Mouse (Mus musculus) left cerebral cortex, postnatal 4 days (tissue): ENCODE results near the gene Zswim7. TPM values are rescaled to one million over a fixed set of nuclear protein-coding genes. Genes with fewer than 3 reads are reported as not detected.
"Not testable (repeated sequence)": the region's sequence is repeated elsewhere in the genome, so short reads cannot be mapped to it uniquely, and the experiment has no call there.

ENCODE experiments used
- DNase-seq: peaks from one replicate; pipeline ENCODE4 v3.0.0-alpha.2; 2022
- intact Hi-C: fragments of 180-260 bp; cut with DNase I; formaldehyde crosslinking; loops from one replicate; pipeline ENCODE4 v1.15.1; 2025
- total RNA-seq, 2 experiments: library from RNA; stranded (reverse); gene quantifications; 2 replicates each; pipeline ENCODE4 v1.2.3; 2021

The Zswim7 gene
- total RNA-seq, result 1 to 10 TPM; 6.4 to 8.7 TPM

DNA sequence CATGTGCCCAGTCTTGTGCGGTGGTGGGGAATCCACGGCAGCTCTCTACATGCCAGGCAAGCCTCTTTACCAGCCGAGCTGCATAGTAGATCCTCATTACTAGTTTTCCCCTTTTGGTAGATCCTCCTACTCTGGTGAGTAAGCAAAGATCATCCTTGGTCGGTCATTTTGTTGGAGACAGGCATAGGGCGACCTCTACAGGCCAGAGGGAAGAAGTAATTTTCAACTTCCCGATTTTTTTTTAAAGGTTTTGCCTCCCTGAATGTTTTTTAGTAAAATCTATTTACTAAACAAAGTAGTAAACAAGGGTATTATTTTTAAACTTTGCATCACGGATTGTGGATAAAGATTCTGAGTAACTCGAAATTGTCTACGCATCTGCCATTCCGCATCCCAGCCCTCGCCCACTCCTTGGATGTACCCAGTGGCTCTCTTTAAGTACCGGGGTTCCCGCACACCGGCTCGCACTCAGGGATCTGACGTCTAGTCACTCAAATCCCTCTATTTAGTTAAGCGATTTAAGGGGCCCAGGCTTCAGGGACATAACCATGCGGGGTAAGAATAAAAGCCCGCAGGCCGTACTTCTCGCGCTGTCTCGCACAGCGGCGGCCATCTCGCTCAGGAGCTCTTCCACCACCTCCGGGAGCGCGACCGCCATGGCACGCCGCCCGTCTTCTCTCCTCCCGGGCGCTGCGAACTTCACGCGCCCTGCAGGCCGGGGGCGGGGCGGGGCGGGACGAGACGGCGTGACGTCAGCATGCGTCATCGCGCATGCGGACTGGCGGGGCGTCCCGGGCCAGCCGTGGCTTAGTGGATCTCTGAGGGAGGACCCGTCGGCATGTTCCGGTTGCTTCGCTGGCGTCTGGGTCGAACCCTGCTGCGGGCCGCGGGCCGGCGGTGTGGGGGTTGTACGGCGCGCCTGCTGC lies at the start of gene Zswim7, which contains the start of gene Ttc19:
Gene Zswim7, minus strand, starts transcription at position 701 of the 926 bp plus-strand sequence.
Gene Ttc19, plus strand, starts transcription at position 799 of the 926 bp plus-strand sequence.
- intact Hi-C loops, result no loop called here
- DNase-seq, result peak; percentile 96

DNA sequence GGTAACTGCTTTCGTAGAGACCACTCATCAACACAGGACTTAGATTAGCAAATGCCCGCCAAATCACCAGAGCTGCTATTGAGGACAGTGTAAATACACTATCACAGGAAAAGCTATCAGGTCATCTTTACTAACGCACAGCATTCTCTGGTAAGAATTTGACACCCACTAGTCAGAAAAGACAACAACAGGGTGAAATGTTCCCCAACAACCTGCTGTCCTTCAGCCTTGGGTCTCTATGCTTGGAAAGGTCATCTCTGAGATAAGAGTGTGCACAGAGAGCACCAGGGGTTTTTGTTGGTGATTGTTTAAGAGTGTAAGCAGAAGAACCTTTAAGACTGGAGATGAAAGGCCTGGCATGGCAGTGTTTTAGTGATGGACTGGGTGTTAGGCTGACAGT lies 42.5 kb upstream of the Zswim7 start:
- intact Hi-C loops, result no loop called here
- DNase-seq, result no peak

DNA sequence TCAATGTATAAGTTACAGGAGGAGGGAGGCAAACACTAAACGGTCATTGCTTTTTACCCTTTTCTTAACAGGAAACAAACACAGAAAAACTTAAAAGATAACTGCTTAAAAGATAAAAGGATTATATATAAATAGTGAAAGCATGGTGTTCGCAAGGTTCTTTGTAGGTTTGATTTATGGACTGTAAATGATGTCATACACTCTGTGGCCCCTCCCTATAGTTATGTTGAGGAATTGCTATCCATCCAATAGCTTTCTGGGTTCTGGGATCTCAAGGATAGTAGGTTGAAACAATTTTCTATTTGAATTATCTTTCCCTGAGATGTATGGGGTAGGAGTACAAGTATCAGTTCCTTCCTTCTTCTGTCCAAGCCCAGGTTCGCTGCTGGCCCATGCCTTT lies 38.9 kb upstream of the Zswim7 start:
- DNase-seq, result no peak
- intact Hi-C loops, result no loop called here

DNA sequence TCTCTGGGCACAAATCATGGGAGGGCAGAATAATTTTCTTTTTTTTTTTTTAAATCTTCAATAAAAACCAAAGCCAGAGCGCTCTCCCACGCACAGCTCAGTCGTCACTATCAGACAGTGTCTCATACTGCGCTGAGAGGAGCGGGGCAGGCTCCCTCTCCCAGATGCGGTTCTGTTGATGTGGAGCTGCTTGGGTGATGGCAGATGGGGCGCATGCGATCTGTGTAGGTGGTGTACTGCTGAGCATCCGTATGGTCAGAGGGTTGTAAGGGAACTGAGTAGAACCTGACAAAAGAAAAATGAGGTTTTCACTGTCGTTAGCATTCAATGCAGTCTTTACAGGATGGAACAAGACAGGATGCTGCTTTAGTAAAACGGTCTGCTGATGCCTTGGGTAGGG lies 36.6 kb upstream of the Zswim7 start:
- no peak for DNase-seq
- intact Hi-C loops, result loop anchor here (10.0 kb wide), 1 partner anchor 523 kb away; no protein-coding TSS in a partner anchor

DNA sequence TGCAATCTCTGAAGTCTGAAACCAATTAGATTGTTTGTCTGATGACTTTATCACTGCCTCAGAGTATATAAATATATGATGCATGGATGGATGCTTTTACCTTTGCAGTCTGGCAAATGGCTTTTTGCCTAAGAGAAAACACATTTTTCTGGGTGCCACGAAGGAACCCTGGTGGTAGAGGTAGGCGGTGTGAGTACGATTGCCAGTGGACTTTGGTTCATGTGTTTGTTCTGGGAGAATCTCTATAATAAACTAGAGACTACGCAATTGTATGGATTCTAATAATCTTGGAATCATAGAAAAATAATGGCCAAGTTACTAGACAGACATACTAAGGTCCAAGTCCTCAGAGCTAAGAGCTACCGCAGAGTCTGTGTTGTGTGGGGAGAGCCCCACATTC lies 33.8 kb upstream of the Zswim7 start:
- DNase-seq, result no peak
- intact Hi-C loops, result loop anchor here (10.0 kb wide), 1 partner anchor 520 kb away; no protein-coding TSS in a partner anchor

DNA sequence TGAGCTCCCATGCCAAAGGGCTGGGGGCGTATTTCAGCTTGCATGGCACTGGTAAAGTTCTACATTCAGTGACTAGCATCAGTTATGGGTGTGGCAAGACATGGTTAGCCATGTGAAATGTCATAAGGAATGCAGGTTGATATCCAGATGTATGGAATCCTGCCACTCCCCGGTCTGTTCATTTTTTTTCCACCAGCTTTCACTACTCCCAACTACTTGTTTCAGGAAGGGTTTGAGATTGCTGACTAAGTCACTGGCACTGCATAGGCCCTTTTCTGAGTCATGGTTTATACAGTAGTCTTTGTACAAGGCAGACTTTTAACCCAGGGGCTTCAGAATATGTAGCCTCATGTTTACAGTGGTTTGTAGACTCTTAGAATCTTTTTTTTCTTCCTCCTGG lies 28.1 kb upstream of the Zswim7 start:
- no peak for DNase-seq
- intact Hi-C loops, result no loop called here

DNA sequence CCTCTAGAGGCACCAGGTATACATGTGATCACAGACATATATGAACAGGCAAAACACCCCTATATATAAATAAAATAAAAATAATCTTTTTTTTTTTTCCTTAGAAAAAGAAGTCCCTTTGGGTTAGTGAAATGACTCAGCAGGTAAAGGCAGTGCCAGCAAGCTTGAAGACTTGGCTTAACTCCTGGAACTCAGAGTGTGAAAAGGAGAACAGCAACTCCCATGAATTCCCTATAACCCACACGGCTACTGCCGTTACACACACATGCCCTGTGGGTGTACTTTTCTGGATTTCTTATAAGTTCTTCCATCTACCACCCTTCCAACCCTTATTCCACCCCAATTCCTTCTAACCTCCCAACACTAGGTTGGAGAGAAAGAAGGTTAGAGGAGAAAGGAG lies 24.7 kb upstream of the Zswim7 start:
- intact Hi-C loops, result no loop called here
- no peak for DNase-seq

DNA sequence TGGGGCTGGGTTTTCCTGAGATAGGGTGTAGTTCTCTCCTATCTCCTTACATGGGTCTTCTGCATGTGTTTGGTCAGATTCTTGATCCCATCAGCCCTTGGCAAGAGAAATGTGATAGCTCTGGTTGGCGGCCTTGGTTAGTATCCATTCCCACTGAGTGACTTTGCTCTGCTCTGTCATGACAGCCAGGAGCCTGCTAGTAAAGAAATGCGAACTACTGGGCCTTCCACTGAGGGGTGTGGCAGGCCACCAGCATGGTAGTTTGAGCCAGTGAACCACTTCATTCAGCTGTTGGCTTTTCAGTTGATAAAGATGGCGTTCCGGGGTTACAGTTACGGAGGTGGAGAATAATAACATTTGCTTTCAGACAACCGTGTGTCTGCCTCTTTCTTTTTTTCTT lies 17.7 kb upstream of the Zswim7 start:
- intact Hi-C loops, result no loop called here
- DNase-seq, result no peak

DNA sequence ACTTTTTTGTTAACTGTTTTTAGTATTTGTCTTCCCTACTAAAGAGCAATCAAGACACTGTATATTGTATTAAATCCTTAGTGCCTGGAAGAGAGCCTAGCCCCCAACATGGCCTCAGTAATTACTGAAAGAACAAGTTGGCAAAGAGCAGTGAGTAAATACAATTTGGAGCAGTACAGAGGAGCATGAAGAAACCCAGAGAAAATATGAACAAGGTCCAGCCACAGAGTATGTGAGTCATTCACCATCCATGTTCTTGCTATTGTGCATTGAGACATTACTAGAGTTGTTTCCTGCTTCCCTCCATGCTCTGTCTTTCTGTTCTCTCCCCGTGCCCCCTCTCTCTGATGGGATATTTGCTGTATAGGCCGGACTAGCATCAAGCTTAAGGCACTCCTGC lies 12.9 kb upstream of the Zswim7 start:
- DNase-seq, result no peak
- intact Hi-C loops, result no loop called here

DNA sequence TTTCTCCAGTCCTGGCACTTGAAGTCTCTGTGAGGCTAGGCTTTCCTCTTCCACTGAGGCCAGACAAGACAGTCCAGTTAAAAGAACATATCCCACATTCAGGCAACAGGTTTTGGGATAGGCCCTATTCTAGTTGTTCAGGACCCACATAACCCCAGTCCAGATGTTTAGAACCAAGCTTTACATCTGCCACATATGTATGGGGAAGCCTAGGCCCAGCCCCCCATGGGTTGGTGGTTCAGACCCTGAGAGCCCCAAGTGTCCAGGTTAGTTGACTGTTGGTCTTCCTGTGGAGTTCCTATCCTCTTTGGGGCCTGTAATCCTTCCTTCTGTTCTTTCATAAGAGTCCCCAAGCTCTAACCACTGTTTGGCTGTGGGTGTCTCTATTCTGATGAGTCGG lies 6.5 kb upstream of the Zswim7 start:
- no peak for DNase-seq
- intact Hi-C loops, result no loop called here

DNA sequence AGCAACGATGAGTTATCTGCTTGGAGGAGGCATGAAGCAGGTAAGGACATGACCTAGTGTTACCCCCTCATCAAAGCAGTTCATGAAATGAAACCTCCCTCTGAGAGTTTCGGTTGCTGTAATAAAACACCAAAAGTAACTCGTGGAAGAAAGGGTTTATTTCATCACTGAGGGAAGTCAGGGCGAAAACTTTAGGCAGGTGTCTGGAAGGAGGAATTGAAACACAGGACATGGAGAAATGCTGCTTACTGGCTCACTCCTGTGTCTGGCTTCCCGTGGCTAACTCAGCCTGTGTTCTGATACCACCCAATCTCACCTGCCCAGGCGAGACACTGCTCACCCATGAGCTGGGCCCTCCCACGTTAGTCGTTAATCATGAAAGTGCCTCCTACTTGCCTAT lies 3.8 kb upstream of the Zswim7 start:
- intact Hi-C loops, result no loop called here

DNA sequence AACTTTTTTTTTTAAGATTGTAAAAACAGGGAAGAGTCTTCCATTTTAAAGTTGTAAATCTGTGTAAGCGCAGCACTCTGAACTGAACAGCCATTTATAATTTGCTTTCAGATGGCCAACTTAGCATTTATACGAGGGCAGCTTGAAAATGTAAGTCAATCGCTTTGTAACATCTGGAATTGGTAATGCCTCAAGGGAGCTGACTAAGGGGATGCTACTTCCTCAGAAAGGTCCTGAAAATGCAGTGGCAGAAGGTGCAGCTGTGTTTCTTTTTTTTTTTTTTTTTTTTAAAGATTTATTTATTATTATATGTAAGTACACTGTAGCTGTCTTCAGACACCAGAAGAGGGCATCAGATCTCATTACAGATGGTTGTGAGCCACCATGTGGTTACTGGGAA lies 2.8 kb upstream of the Zswim7 start:
- DNase-seq, intact Hi-C loops: not testable (repeated sequence)

More for the DNA sequence above, 3.8 kb upstream of the Zswim7 start:
- no peak for DNase-seq

DNA sequence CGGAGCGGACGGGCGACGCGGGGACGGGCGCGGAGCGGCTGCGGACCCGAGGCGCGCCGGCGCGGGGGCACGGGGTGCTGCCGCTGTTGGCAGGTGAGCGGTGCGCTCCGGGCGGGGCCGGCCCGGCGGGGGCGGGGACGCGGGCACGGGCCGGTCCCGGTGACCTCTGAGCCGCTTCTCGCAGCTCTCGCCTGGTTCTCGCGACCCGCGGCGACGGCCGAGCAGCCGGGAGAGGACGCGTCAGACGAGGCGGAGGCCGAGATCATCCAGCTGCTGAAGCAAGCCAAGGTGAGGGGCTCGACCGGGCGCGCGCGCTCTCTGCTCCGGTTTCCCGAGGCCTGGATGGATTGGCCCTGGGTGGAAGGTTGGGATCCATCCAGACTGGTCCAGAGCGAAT lies 424 bp upstream of the Zswim7 start:
- intact Hi-C loops, result no loop called here
- DNase-seq, result peak; percentile 49

DNA sequence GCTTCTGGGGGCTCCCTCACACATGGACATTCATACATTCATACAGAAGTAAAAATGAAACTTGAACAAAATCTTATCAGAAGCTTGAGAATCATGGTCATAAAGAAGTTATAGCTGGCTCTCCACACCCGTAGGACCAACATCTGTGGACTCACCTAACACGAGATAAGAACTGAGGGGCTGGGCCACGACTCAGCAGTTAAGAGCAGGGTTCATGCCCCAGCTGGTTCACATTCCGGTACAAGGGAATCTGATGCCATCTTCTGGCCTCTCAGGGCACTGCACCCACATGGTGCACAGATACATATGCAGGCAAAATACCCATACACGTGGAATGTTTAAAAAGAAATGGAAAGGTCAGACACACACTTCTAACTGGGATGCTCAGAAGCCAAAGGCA lies 3.1 kb downstream of the Zswim7 start:
- peak; percentile 78 for DNase-seq
- intact Hi-C loops, result loop anchor here (1.0 to 5.0 kb wide), 3 partner anchors 151 to 326 kb away; no protein-coding TSS in a partner anchor

DNA sequence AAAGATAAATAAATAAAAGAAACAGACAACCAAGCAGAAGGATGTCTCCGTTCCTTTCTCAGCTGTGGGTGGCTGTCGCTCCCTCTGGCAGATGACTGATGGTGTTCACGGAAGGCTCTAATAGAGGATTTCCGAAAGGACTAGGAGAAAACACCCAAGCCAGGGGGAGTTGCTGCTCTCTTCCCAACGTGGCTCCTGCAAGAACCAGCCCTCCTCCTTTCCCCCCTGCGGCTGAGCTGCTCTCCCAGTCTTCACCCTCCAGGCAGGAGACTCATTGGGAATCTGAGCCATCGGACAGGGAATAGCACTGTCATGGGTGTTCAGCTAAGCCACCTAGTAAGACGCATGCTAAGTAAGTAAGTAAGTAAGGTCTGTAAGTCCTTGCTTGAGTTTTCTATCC lies 4.1 kb downstream of the Zswim7 start:
- intact Hi-C loops, result loop anchor here (5.0 kb wide), 1 partner anchor 325 kb away; no protein-coding TSS in a partner anchor

DNA sequence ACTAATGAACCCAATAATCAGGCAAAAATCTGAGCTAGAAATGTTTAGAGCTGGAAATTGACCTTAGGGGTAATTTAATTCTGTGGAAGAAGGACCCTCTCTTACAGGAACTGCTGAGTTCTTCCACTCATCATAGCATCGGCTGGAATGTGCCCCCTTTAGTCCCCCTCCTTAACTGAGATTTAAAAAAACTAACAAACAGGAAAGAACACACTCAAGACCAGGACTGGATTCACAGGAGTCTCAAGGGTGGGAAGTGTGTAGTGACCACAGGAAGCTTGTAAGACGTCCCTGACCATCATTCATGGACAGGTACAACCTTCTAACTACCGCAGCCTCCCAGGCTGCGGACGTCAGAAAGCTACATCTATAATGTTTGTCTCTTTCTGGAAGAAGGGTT lies 10.3 kb downstream of the Zswim7 start:
- intact Hi-C loops, result no loop called here
- DNase-seq, result no peak

More for the DNA sequence above, 4.1 kb downstream of the Zswim7 start:
- no peak for DNase-seq

DNA sequence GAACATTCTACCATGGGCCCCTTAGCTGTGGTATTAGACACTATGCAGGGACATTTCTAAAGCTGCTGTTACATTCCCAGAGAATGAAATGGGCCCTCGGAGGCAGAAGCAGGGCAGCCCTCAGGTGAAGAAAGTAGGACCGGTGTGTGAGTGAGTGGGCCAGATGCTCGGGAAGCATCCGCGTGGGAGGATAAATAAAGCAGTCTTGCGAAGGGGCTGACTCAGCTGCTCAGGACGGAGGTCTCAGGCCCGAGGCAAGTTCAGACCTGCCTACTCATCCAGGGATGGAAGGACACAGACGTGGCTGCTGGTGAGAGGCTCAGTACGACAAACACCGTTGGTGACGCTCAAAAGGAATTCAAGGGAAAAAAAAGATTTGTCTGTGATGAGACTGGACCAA lies 12.1 kb downstream of the Zswim7 start:
- intact Hi-C loops, result no loop called here
- DNase-seq, result no peak

DNA sequence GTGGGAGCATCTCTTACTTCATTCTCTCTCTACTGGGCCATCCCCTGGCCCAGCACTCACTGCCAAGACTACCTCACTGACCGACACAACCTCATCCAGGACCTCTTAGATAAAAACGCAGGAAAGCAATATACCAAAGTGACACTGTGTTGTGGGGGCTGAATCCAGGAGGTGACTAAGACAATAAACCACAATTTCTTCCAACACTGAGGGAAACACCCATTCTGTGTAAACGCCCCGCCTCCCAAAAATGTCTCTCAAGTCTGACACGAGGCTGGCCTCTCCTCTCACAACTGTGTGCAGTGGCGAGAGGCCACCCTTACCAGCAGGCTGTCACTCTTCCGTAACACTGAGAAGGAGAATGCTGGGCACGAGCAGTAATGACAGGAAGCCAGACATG lies 12.8 kb downstream of the Zswim7 start:
- intact Hi-C loops, result no loop called here
- no peak for DNase-seq

DNA sequence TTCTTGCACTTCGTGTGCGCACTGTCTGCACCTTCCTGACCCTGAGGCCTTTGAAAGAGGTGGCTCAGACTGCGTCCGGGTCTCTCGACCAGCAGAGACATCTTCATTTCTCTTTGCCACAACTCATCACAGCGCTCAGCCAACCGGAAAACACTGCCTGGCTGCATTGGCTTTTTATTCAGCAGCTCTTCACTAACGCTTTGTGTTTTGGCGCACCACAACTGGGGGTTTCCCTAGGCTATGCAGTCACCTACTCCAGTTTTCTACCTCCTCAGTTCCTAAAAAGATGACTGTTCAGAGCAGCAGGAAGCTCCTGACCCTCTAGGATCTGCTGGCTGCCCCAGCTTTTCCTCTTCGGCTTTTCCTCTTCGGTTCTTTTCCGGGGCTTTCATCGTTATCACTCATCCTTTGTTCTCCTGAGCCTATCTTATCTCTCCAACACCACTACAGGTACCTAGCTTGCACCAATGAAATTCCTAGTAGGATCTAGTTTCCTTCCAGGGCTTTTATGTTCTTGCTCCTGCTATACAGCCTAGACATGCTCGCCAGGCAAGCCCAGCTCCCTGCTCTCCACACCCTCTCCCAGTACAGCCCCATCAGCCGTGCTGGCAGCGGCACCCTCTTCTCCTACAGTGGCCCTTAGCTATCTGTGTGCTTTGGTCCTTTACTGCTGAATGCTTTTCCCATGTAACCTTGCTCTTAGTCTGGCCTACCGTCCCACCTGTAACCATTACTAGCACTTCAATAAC lies 14.5 kb downstream of the Zswim7 start:
- DNase-seq, result peak; percentile 31
- intact Hi-C loops, result no loop called here

DNA sequence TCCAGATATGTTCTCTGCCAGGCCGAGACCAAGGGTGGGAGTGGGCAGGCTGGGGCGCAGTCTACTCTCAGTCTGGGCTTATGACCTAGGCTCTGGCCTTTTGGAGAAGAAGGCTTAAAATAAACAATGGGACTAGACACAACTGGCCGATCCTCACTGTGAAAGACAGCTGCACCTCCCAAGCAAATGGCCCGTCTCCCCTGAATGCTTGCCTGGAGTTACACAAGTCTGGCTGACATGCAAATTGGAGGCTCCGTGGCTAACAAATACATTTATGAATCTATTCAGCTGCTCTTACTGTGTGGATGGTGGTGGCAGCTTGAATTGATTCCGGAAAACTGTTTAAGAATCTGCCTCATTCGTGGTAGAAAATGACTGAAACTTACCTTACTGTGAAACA lies 15.5 kb downstream of the Zswim7 start:
- no peak for DNase-seq
- intact Hi-C loops, result no loop called here

DNA sequence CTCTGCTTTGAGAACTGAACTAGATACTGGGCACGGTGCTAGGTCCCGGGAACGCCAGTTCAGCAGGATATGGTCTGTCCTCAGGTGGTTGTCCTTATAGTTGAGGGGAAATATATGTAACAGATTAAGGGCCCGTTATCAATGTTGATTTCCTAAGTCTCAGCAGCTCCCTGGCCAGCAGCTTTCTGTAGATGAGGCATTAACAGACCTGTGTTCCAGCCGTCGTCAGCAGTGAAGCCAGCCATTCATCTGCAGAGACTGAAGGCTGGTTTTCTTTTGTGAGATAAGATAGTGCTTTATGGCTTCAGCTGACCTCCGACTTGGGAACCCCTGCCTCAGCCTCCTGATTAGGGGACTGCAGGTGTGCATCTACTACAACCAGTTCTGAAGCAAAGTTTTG lies 17.2 kb downstream of the Zswim7 start:
- no peak for DNase-seq
- intact Hi-C loops, result no loop called here

DNA sequence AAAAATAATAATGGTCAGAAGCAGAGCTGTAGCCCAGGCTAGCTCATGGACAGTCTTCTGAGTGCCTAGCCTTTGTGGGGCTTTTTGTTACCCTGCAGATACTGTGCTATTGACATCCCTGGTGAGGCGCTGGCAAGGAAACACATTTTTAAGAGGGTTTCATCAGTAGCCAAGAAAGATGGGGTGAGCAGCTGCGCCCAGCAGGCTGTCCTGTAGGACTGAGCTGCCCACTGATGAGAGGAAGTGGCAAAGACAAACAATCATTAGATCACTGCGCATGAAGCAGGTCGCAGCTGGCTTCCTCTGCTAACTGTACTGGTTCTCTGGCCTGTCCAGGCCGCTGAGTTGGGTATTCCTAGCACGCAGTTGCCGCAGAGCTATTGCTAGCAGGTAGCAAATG lies 17.6 kb downstream of the Zswim7 start:
- DNase-seq, result peak; percentile 64
- intact Hi-C loops, result no loop called here
